Mouse (Mus musculus): ENCODE measurements around the gene Knstrn. TPM values are rescaled to one million over a fixed set of nuclear protein-coding genes. Genes with fewer than 3 reads are reported as not detected.

Gene Knstrn
- polyA plus RNA-seq, 1 experiment from 2014 or later: 164 TPM

GRCm38 (mm10) chr2:118898771-118899170 is 85.0 kb downstream of the Knstrn start:
- Histone ChIP-seq H3K4me3 (replicated peaks) (no peak overlapping the region), H3K4me1 (peaks cover 48% of the 10 kb centered on the region), H3K9ac (no peak overlapping the region), H3K27ac (no peak overlapping the region), H3K36me3 (replicated peaks) (no peaks in the 10 kb centered on the region), H3K9me3 (no peaks in the 10 kb centered on the region), H3K4me2 (no peak overlapping the region), H3K27me3 (peaks cover 73% of the 10 kb centered on the region)
- ATAC-seq (ENCODE audit: low FRiP score): no peak
- 0% methylated on average over 4 of the region's 4 CpGs for WGBS

- no peak overlapping the region for H3K4me3 ChIP-seq (replicated peaks)
- 6% methylated on average over 7 of the region's 7 CpGs for WGBS
- H3K9ac ChIP-seq: no peak overlapping the region
- H3K4me2 ChIP-seq: no peak overlapping the region
- H3K27me3 ChIP-seq: peaks cover 73% of the 10 kb centered on the region
- no peaks in the 10 kb centered on the region for H3K9me3 ChIP-seq
- H3K27ac ChIP-seq: no peak overlapping the region
- H3K4me1 ChIP-seq: peaks cover 53% of the 10 kb centered on the region
- no peaks in the 10 kb centered on the region for H3K36me3 ChIP-seq (replicated peaks)
- ATAC-seq (ENCODE audit: low FRiP score): no peak
Measured at GRCm38 (mm10) chr2:118899306-118899705, 85.5 kb downstream of the Knstrn start.

GRCm38 (mm10) chr2:118899981-118900825 is 86.4 kb downstream of the Knstrn start, which contains the start of gene Bahd1:
Bahd1 (plus strand) TSS chr2:118900377.
- H3K4me3 ChIP-seq (replicated peaks): peak within 1 kb of the TSS; percentile 96
- no peak within 1 kb of the TSS for H3K27ac ChIP-seq
- no peaks in the 10 kb centered on the region for H3K9me3 ChIP-seq
- no peak for ATAC-seq (ENCODE audit: low FRiP score)
- no peaks in the 10 kb centered on the region for H3K36me3 ChIP-seq (replicated peaks)
- peak within 1 kb of the TSS; percentile 93 for H3K4me2 ChIP-seq
- under 1% methylated on average over 32 of the region's 32 CpGs for WGBS
- peak within 1 kb of the TSS; percentile 95 for H3K9ac ChIP-seq
- H3K4me1 ChIP-seq: peaks cover 61% of the 10 kb centered on the region
- peaks cover 64% of the 10 kb centered on the region for H3K27me3 ChIP-seq

- peak overlapping the region; percentile 96 for H3K4me3 ChIP-seq (replicated peaks)
- no peak overlapping the region for H3K27ac ChIP-seq
- H3K27me3 ChIP-seq: peaks cover 58% of the 10 kb centered on the region
- no peaks in the 10 kb centered on the region for H3K36me3 ChIP-seq (replicated peaks)
- H3K9ac ChIP-seq: peak overlapping the region; percentile 53
- H3K9me3 ChIP-seq: no peaks in the 10 kb centered on the region
- H3K4me2 ChIP-seq: peak overlapping the region; percentile 93
- WGBS: 1% methylated on average over 11 of the region's 11 CpGs
- peaks cover 66% of the 10 kb centered on the region for H3K4me1 ChIP-seq
- ATAC-seq (ENCODE audit: low FRiP score): no peak; the same call in 1 of the 2 replicates
Measured at GRCm38 (mm10) chr2:118900826-118901140, 87.0 kb downstream of the Knstrn start.

DNA sequence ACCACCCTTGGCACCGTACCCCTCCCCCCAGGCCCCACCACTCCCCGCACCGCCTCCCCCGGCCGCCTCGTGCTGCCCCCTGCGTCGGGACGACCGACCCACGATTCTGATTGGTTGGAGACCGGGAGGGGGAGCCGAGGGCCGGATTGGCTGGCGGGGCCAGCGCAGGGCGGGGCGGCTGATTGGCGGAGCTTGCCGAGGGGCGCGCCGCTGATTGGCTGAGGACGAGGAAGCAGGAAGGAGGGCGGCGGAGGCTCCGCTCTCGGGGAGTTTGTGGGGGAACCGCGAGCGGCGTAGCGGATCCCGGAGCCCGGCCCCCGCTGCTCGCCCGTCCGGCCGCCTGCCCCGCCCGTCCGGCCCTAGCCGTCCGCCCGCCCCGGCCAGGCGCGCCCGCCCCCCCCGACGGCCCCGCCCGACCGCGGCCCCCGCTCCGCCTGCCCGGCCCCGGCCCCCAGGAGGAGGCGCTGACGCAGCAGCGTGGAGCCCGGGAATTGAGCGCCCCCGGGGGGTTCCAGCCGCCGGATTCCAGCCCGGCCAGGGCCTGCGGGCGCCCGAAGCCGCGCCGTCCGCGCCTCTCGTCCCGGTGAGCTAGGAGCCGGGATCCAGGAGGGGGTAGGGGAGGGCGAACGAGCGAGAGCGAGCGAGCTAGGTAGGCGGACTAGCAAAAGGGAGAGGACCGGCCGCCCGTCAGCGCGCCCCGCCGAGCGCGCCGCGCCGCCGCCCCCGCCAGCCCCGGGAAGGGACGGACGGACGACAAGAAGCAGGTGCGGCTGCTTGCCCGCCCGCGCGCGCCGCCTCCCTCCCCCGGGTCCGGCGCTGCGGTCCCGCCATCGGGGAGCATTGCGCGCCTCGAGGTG is 87.6 kb downstream of the Knstrn start:
- peaks cover 52% of the 10 kb centered on the region for H3K27me3 ChIP-seq
- peak; percentile 94 for ATAC-seq (ENCODE audit: low FRiP score)
- peak overlapping the region; percentile 93 for H3K4me2 ChIP-seq
- H3K9ac ChIP-seq: peak overlapping the region; percentile 95
- peaks cover 65% of the 10 kb centered on the region for H3K4me1 ChIP-seq
- H3K4me3 ChIP-seq (replicated peaks): peak overlapping the region; percentile 96
- 1% methylated on average over 103 of the region's 120 CpGs for WGBS
- H3K36me3 ChIP-seq (replicated peaks): no peaks in the 10 kb centered on the region
- no peaks in the 10 kb centered on the region for H3K9me3 ChIP-seq
- H3K27ac ChIP-seq: peak overlapping the region; percentile 89

DNA sequence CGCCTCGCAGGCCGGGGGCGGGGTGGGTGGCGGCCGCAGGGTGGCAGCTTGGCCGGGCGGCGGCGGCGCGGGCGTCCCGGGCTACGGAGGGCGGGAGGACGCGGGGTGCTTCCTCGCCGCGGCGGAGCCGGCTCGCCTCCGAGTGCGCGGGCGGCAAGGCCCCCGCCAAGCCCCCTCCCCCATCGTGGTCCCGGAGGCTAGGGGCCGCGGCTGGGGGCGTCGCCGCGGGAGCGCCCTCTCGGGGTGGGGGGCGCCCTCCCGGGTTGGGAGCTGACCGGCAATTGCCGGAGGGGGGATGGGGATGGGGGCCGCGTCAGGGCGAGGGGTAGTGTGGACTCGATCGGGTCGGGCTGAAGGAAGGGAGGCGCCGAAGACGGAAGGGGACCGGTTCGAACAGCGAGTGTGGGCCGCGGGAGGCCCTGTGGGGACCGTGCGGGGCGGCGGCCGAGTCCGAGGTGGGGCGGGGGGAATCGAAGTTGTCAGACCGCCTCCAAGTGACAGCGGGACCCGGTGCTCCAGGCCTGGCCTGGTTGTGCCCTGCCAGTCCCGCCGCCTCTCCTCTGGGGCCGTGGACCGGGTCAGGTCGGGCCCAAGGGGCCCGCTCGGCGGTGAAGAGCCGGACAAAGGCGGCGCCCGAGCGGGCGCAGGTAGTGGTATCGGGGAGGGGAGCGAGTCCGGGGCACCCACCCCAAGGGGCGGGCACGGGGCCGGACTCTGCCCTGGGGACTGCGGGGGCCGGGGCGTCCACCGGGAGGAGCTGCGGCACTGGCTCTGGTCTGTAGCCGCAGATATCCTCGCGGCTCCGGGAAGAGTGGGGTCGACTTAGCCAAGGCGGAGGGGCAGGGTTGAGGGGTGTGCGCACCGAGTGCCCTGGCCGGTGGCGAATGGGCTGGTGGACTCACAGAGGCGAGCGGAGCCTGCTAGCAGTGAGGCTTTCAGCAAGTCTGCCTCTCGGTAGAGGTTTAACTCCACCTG is 88.5 kb downstream of the Knstrn start:
- Histone ChIP-seq H3K9me3 (no peaks in the 10 kb centered on the region), H3K4me1 (peaks cover 55% of the 10 kb centered on the region), H3K4me2 (peak overlapping the region; percentile 93), H3K9ac (peak overlapping the region; percentile 95), H3K36me3 (replicated peaks) (no peaks in the 10 kb centered on the region), H3K27ac (peak overlapping the region; percentile 89), H3K27me3 (peaks cover 43% of the 10 kb centered on the region), H3K4me3 (replicated peaks) (peak overlapping the region; percentile 96)
- WGBS: under 1% methylated on average over 104 of the region's 106 CpGs
- peak; percentile 21 for ATAC-seq (ENCODE audit: low FRiP score)

- Histone ChIP-seq H3K36me3 (replicated peaks) (no peaks in the 10 kb centered on the region), H3K4me1 (peaks cover 45% of the 10 kb centered on the region)
Measured at GRCm38 (mm10) chr2:118903333-118903741, 89.5 kb downstream of the Knstrn start.

More at GRCm38 (mm10) chr2:118903333-118903741, 89.5 kb downstream of the Knstrn start:
- Histone ChIP-seq H3K27ac (no peak overlapping the region), H3K9me3 (no peaks in the 10 kb centered on the region), H3K4me3 (replicated peaks) (peak overlapping the region; percentile 96), H3K9ac (peak overlapping the region; percentile 22; the same call in 1 of the 2 replicates), H3K4me2 (peak overlapping the region; percentile 93), H3K27me3 (peaks cover 33% of the 10 kb centered on the region)
- 8% methylated on average over 10 of the region's 10 CpGs for WGBS
- no peak for ATAC-seq (ENCODE audit: low FRiP score)

Other genes with a start within 250 kb of the Knstrn start
- gene Bub1b, start 215.8 kb upstream of the Knstrn start, polyA plus RNA-seq (2016; fragmentation: Nextera tagmentation; extraction: Ambion mirVana): 112 and 126 TPM in 2 replicates
- 4.4 and 6.5 TPM in 2 replicates for gene Pak6, start 150.7 kb upstream of the Knstrn start, polyA plus RNA-seq (2016; fragmentation: Nextera tagmentation; extraction: Ambion mirVana)
- gene Ankrd63, start 110.0 kb upstream of the Knstrn start, polyA plus RNA-seq (2016; fragmentation: Nextera tagmentation; extraction: Ambion mirVana): 0.04 and 0.08 TPM in 2 replicates
- gene Plcb2, start 85.6 kb upstream of the Knstrn start, polyA plus RNA-seq (2016; fragmentation: Nextera tagmentation; extraction: Ambion mirVana): 0.19 and 0.36 TPM in 2 replicates
- 22.3 and 24.4 TPM in 2 replicates for gene Inafm2, start 68.2 kb upstream of the Knstrn start, polyA plus RNA-seq (2016; fragmentation: Nextera tagmentation; extraction: Ambion mirVana)
- 2.8 TPM in 2 replicates for gene Ccdc9b, start 51.3 kb upstream of the Knstrn start, polyA plus RNA-seq (2016; fragmentation: Nextera tagmentation; extraction: Ambion mirVana)
- not detected in 2 replicates for gene Phgr1, start 41.2 kb upstream of the Knstrn start, polyA plus RNA-seq (2016; fragmentation: Nextera tagmentation; extraction: Ambion mirVana)
- 11.5 and 14.1 TPM in 2 replicates for gene Disp2, start 34.3 kb upstream of the Knstrn start, polyA plus RNA-seq (2016; fragmentation: Nextera tagmentation; extraction: Ambion mirVana)
- 50.8 and 56.3 TPM in 2 replicates for gene Ivd, start 48.0 kb downstream of the Knstrn start, polyA plus RNA-seq (2016; fragmentation: Nextera tagmentation; extraction: Ambion mirVana)
- 5.5 TPM in 2 replicates for gene Bahd1, start 86.4 kb downstream of the Knstrn start, polyA plus RNA-seq (2016; fragmentation: Nextera tagmentation; extraction: Ambion mirVana)
- gene Chst14, start 112.5 kb downstream of the Knstrn start, polyA plus RNA-seq (2016; fragmentation: Nextera tagmentation; extraction: Ambion mirVana): 12.9 and 14.7 TPM in 2 replicates
- gene Ccdc32, start 215.4 kb downstream of the Knstrn start, polyA plus RNA-seq (2016; fragmentation: Nextera tagmentation; extraction: Ambion mirVana): 25.3 and 26.4 TPM in 2 replicates
- 7.0 and 7.7 TPM in 2 replicates for gene Rpusd2, start 220.8 kb downstream of the Knstrn start, polyA plus RNA-seq (2016; fragmentation: Nextera tagmentation; extraction: Ambion mirVana)
- gene Knl1, start 233.1 kb downstream of the Knstrn start, polyA plus RNA-seq (2016; fragmentation: Nextera tagmentation; extraction: Ambion mirVana): 71.0 and 84.4 TPM in 2 replicates

Measured in forebrain, embryonic 12.5 days (tissue).